Mouse (Mus musculus) heart, adult 2 months (tissue): Measurements from ENCODE around the gene Zfp277.

Source experiments
- CTCF ChIP-seq: fragments of 200-600 bp; IDR thresholded peaks from 2 replicates; pipeline ENCODE4 v1.8.1; 2022; ENCODE audit warnings: antibody characterized with exemption, mild to moderate bottlenecking, moderate library complexity
- POLR2A ChIP-seq: fragments of 200-500 bp; IDR thresholded peaks from 2 replicates; pipeline ENCODE4 v1.6.1; 2011; ENCODE audit warnings: mild to moderate bottlenecking, low read depth, low read length, control low read depth; ENCODE audit not compliant: insufficient read depth

DNA sequence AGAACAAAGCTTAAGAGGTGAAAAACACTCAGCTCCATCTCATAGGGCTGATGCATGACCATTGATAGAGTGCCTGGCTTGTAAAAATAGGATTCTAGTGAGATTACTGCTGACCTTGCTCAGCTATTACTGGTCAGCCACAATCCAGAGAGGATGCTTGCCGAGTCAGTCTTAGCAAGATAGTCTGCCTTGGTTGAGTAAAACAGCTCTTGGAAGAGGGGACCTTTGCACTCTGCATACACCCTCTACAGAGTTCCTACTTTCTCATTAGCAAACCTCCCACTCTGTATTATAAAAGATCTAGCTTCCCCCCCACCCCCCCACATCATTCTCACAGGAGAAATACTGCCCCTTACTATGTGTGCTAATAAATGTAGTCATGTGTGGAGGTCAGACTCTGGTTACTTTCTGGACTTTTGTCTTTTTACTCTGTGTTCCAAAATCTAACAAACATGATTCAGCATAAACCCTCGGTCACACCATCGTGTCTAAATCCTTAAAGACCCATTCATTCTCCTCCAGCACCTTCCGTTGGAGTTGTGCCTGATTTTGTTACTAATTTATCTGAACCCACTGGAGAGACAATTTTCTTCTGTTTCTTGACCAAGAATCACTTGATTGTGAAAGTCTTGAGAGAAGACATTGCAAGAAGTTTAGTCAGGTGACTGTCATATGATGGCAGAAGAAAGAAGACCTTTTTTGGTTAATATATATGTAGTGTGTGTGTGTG, 164.9 kb downstream of the Zfp277 start:
- TF ChIP-seq CTCF (no peak), POLR2A (no peak)
